Mouse (Mus musculus): Measurements from ENCODE around the gene Gpr39. TPM values are rescaled to one million over a fixed set of nuclear protein-coding genes. Genes with fewer than 3 reads are reported as not detected.

The Gpr39 gene
- polyA plus RNA-seq, 1 experiment from 2014 or later = 0.20 TPM

- no peak overlapping the region for H3K4me2 ChIP-seq (replicated peaks)
- H3K4me1 ChIP-seq = no peaks in the 10 kb centered on the region
- H3K27ac ChIP-seq (replicated peaks) = no peak overlapping the region
- WGBS = 81% methylated on average over 5 of the region's 5 CpGs
- no peak for ATAC-seq (ENCODE audit: insufficient number of reproducible peaks, low FRiP score, low TSS enrichment, low read depth)
- no peak overlapping the region for H3K4me3 ChIP-seq (replicated peaks)
- H3K9ac ChIP-seq = no peak overlapping the region
- H3K9me3 ChIP-seq (replicated peaks) = no peaks in the 10 kb centered on the region
- H3K27me3 ChIP-seq = no peaks in the 10 kb centered on the region
- H3K36me3 ChIP-seq = no peaks in the 10 kb centered on the region
Measured at GRCm38 (mm10) chr1:125662660-125663059, 14.1 kb upstream of the Gpr39 start.

GRCm38 (mm10) chr1:125663104-125663503 is 13.7 kb upstream of the Gpr39 start:
- no peak for ATAC-seq (ENCODE audit: insufficient number of reproducible peaks, low FRiP score, low TSS enrichment, low read depth)
- H3K27me3 ChIP-seq = no peaks in the 10 kb centered on the region
- 51% methylated on average over 4 of the region's 4 CpGs for WGBS
- no peak overlapping the region for H3K4me3 ChIP-seq (replicated peaks)
- no peak overlapping the region for H3K27ac ChIP-seq (replicated peaks)
- no peaks in the 10 kb centered on the region for H3K36me3 ChIP-seq
- no peak overlapping the region for H3K9ac ChIP-seq
- no peak overlapping the region for H3K4me2 ChIP-seq (replicated peaks)
- H3K9me3 ChIP-seq (replicated peaks) = no peaks in the 10 kb centered on the region
- no peaks in the 10 kb centered on the region for H3K4me1 ChIP-seq

GRCm38 (mm10) chr1:125665127-125665637 is 11.6 kb upstream of the Gpr39 start:
- ATAC-seq (ENCODE audit: insufficient number of reproducible peaks, low FRiP score, low TSS enrichment, low read depth) = no peak
- no peak overlapping the region for H3K4me2 ChIP-seq (replicated peaks)
- H3K4me3 ChIP-seq (replicated peaks) = no peak overlapping the region
- 72% methylated on average over 5 of the region's 5 CpGs for WGBS
- no peak overlapping the region for H3K9ac ChIP-seq
- no peaks in the 10 kb centered on the region for H3K36me3 ChIP-seq
- H3K27ac ChIP-seq (replicated peaks) = no peak overlapping the region
- no peaks in the 10 kb centered on the region for H3K27me3 ChIP-seq
- no peaks in the 10 kb centered on the region for H3K9me3 ChIP-seq (replicated peaks)
- no peaks in the 10 kb centered on the region for H3K4me1 ChIP-seq

- no peaks in the 10 kb centered on the region for H3K4me1 ChIP-seq
- H3K36me3 ChIP-seq = no peaks in the 10 kb centered on the region
- ATAC-seq (ENCODE audit: insufficient number of reproducible peaks, low FRiP score, low TSS enrichment, low read depth) = no peak
- H3K9ac ChIP-seq = no peak overlapping the region
- no peak overlapping the region for H3K4me2 ChIP-seq (replicated peaks)
- 85% methylated on average over 5 of the region's 5 CpGs for WGBS
- H3K27ac ChIP-seq (replicated peaks) = no peak overlapping the region
- no peaks in the 10 kb centered on the region for H3K27me3 ChIP-seq
- H3K9me3 ChIP-seq (replicated peaks) = no peaks in the 10 kb centered on the region
- no peak overlapping the region for H3K4me3 ChIP-seq (replicated peaks)
Measured at GRCm38 (mm10) chr1:125669035-125669434, 7.8 kb upstream of the Gpr39 start.

- Histone ChIP-seq H3K4me3 (replicated peaks) (no peak overlapping the region), H3K9me3 (replicated peaks) (no peaks in the 10 kb centered on the region), H3K4me1 (0 out of 2 replicates have a peak, but pooled peaks cover 6% of the 10 kb centered on the region), H3K27ac (replicated peaks) (no peak overlapping the region), H3K9ac (no peak overlapping the region), H3K36me3 (no peaks in the 10 kb centered on the region), H3K4me2 (replicated peaks) (no peak overlapping the region), H3K27me3 (no peaks in the 10 kb centered on the region; the same call in 1 of the 2 replicates)
- WGBS = 95% methylated on average over 1 of the region's 1 CpGs
- no peak for ATAC-seq (ENCODE audit: insufficient number of reproducible peaks, low FRiP score, low TSS enrichment, low read depth)
Measured at GRCm38 (mm10) chr1:125675186-125675585, 1.6 kb upstream of the Gpr39 start.

GRCm38 (mm10) chr1:125677286-125677685 is 491 bp downstream of the Gpr39 start:
- H3K4me2 ChIP-seq (replicated peaks) = no peak overlapping the region
- H3K9ac ChIP-seq = no peak overlapping the region
- H3K4me1 ChIP-seq = 0 out of 2 replicates have a peak, but pooled peaks cover 6% of the 10 kb centered on the region
- no peaks in the 10 kb centered on the region for H3K9me3 ChIP-seq (replicated peaks)
- no peaks in the 10 kb centered on the region for H3K36me3 ChIP-seq
- no peak overlapping the region for H3K27ac ChIP-seq (replicated peaks)
- H3K27me3 ChIP-seq = no peaks in the 10 kb centered on the region; the same call in 1 of the 2 replicates
- 92% methylated on average over 5 of the region's 5 CpGs for WGBS
- no peak for ATAC-seq (ENCODE audit: insufficient number of reproducible peaks, low FRiP score, low TSS enrichment, low read depth)
- H3K4me3 ChIP-seq (replicated peaks) = no peak overlapping the region

GRCm38 (mm10) chr1:125679522-125680077 is 2.8 kb downstream of the Gpr39 start:
- no peak for ATAC-seq (ENCODE audit: insufficient number of reproducible peaks, low FRiP score, low TSS enrichment, low read depth)
- no peak overlapping the region for H3K9ac ChIP-seq
- H3K4me3 ChIP-seq (replicated peaks) = no peak overlapping the region
- no peaks in the 10 kb centered on the region; the same call in 1 of the 2 replicates for H3K27me3 ChIP-seq
- H3K36me3 ChIP-seq = no peaks in the 10 kb centered on the region
- H3K9me3 ChIP-seq (replicated peaks) = no peaks in the 10 kb centered on the region
- H3K4me2 ChIP-seq (replicated peaks) = no peak overlapping the region
- 0 out of 2 replicates have a peak, but pooled peaks cover 6% of the 10 kb centered on the region for H3K4me1 ChIP-seq
- no peak overlapping the region for H3K27ac ChIP-seq (replicated peaks)
- 72% methylated on average over 4 of the region's 4 CpGs for WGBS

- Histone ChIP-seq H3K36me3 (no peaks in the 10 kb centered on the region), H3K9ac (no peak overlapping the region), H3K27me3 (no peaks in the 10 kb centered on the region), H3K4me2 (replicated peaks) (no peak overlapping the region), H3K27ac (replicated peaks) (no peak overlapping the region), H3K4me1 (peaks cover 7% of the 10 kb centered on the region), H3K4me3 (replicated peaks) (no peak overlapping the region), H3K9me3 (replicated peaks) (no peaks in the 10 kb centered on the region)
- no peak for ATAC-seq (ENCODE audit: insufficient number of reproducible peaks, low FRiP score, low TSS enrichment, low read depth)
- WGBS = 82% methylated on average over 3 of the region's 3 CpGs
Measured at GRCm38 (mm10) chr1:125684423-125684822, 7.6 kb downstream of the Gpr39 start.

GRCm38 (mm10) chr1:125685304-125685703 is 8.5 kb downstream of the Gpr39 start:
- ATAC-seq (ENCODE audit: insufficient number of reproducible peaks, low FRiP score, low TSS enrichment, low read depth) = no peak

GRCm38 (mm10) chr1:125687701-125688420 is 11.1 kb downstream of the Gpr39 start:
- H3K9me3 ChIP-seq (replicated peaks) = no peaks in the 10 kb centered on the region
- no peak overlapping the region for H3K4me2 ChIP-seq (replicated peaks)
- no peak for ATAC-seq (ENCODE audit: insufficient number of reproducible peaks, low FRiP score, low TSS enrichment, low read depth)
- WGBS = 60% methylated on average over 13 of the region's 13 CpGs
- no peaks in the 10 kb centered on the region for H3K36me3 ChIP-seq
- H3K27me3 ChIP-seq = no peaks in the 10 kb centered on the region
- no peak overlapping the region for H3K27ac ChIP-seq (replicated peaks)
- no peak overlapping the region for H3K9ac ChIP-seq
- no peak overlapping the region for H3K4me3 ChIP-seq (replicated peaks)
- H3K4me1 ChIP-seq = peaks cover 7% of the 10 kb centered on the region

More at GRCm38 (mm10) chr1:125685304-125685703, 8.5 kb downstream of the Gpr39 start:
- Histone ChIP-seq H3K36me3 (no peaks in the 10 kb centered on the region), H3K27me3 (no peaks in the 10 kb centered on the region), H3K4me3 (replicated peaks) (no peak overlapping the region), H3K27ac (replicated peaks) (no peak overlapping the region), H3K4me1 (peaks cover 7% of the 10 kb centered on the region), H3K9ac (no peak overlapping the region), H3K9me3 (replicated peaks) (no peaks in the 10 kb centered on the region), H3K4me2 (replicated peaks) (no peak overlapping the region)
- WGBS = 75% methylated on average over 1 of the region's 1 CpGs

GRCm38 (mm10) chr1:125693541-125693940 is 16.7 kb downstream of the Gpr39 start:
- H3K27ac ChIP-seq (replicated peaks) = no peak overlapping the region
- H3K27me3 ChIP-seq = no peaks in the 10 kb centered on the region
- no peaks in the 10 kb centered on the region for H3K9me3 ChIP-seq (replicated peaks)
- no peaks in the 10 kb centered on the region for H3K36me3 ChIP-seq
- no peaks in the 10 kb centered on the region for H3K4me1 ChIP-seq
- no peak overlapping the region for H3K9ac ChIP-seq
- no peak overlapping the region for H3K4me3 ChIP-seq (replicated peaks)
- no peak overlapping the region for H3K4me2 ChIP-seq (replicated peaks)
- ATAC-seq (ENCODE audit: insufficient number of reproducible peaks, low FRiP score, low TSS enrichment, low read depth) = no peak

All from embryonic facial prominence, embryonic 15.5 days (tissue).